13 mouse cellular contexts compared by ENCODE assay signal in the genomic region with DNA sequence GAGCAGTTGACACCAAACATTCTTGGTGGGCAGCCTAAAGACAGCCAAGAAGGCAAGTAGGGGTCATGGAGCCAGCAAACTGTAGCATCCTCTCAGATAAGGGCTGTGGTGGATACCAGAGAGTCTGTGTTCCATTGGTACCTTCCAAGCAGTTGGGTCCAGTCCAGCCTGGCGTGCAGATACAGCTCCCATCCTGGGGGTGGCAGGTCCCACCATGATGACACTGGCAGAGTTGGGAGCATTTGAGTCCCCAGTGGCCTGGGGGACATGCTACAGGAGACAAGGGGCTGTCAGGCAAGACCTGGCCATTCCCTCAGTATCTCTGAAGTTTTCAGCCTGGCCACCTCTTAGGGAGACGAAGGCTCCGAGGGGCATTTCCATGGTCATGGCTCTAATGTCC. TPM values are rescaled to one million over a fixed set of nuclear protein-coding genes. Genes with fewer than 3 reads are reported as not detected.
"Had no signal": no experiment of that assay in that cellular context is flagged by ENCODE, and none has a peak within 500 bp of the region (broad histone marks: within the 10 kb centered on the region; RNA-seq: fewer than 3 reads in every experiment).

No protein-coding gene starts in this region.

- DNase-seq: retina, postnatal 1 day; right cerebral cortex, adult 18-20 months; right cerebral cortex, postnatal 14 days; right cerebral cortex, postnatal 25 days; right cerebral cortex, postnatal 4 days; spleen, adult 18-20 months; thymus, adult 18-20 months; thymus, adult 2 months; thymus, postnatal 14 days; thymus, postnatal 25 days; thymus, postnatal 36 days; thymus, postnatal 4 days had no signal

RNA-seq across cellular contexts. Expression of gene Ntrk1, which starts 42.4 kb away (rescaled TPM):
- total RNA-seq: neutrophil, adult 5-6 weeks had no signal

RNA-seq across cellular contexts. Expression of gene Insrr, which starts 44.2 kb away (rescaled TPM):
- total RNA-seq: neutrophil, adult 5-6 weeks had no signal
